Mouse (Mus musculus) lung, postnatal 0 days (tissue): ENCODE data around the gene Ankmy1. TPM values are rescaled to one million over a fixed set of nuclear protein-coding genes. Genes with fewer than 3 reads are reported as not detected.

Source experiments
- ATAC-seq: fragments of 200-750 bp; cut with Nextera tagmentation; 2 replicates; pipeline ENCODE4 v1.8.0; 2017; ENCODE audit warnings: moderate library complexity
- DNase-seq: peaks from one replicate; pipeline ENCODE4 v3.0.0-alpha.2; 2016; ENCODE audit warnings: low spot score
- H3K27ac ChIP-seq: fragments of 300-500 bp; sonication (generic); 2 replicates; pipeline ENCODE4 v1.5.1; 2014; ENCODE audit warnings: antibody characterized with exemption, mild to moderate bottlenecking, low read length, mixed read lengths
- H3K27me3 ChIP-seq: fragments of 300-500 bp; sonication (generic); replicated peaks from 2 replicates; pipeline ENCODE4 v1.6.1; 2014; ENCODE audit warnings: low read length, mixed read lengths; ENCODE audit not compliant: insufficient read depth
- H3K36me3 ChIP-seq: fragments of 300-500 bp; sonication (generic); 2 replicates; pipeline ENCODE4 v1.6.1; 2014; ENCODE audit warnings: low read length, mixed read lengths; ENCODE audit not compliant: insufficient read depth
- H3K4me1 ChIP-seq: fragments of 300-500 bp; sonication (generic); 2 replicates; pipeline ENCODE4 v1.6.1; 2014; ENCODE audit warnings: antibody characterized with exemption, low read depth, low read length, mixed read lengths; ENCODE audit not compliant: insufficient read depth
- H3K4me2 ChIP-seq: fragments of 300-500 bp; sonication (generic); replicated peaks from 2 replicates; pipeline ENCODE4 v1.6.1; 2014; ENCODE audit warnings: low read depth, mild to moderate bottlenecking, low read length, moderate library complexity, mixed read lengths
- H3K4me3 ChIP-seq: fragments of 300-500 bp; sonication (generic); 2 replicates; pipeline ENCODE4 v1.5.1; 2014; ENCODE audit warnings: low read depth, low read length
- H3K9ac ChIP-seq: fragments of 300-500 bp; sonication (generic); replicated peaks from 2 replicates; pipeline ENCODE4 v1.6.1; 2014; ENCODE audit warnings: low read depth, mild to moderate bottlenecking
- H3K9me3 ChIP-seq: fragments of 300-500 bp; sonication (generic); 2 replicates; pipeline ENCODE4 v1.6.1; 2016; ENCODE audit warnings: low read length, mixed read lengths
- CTCF ChIP-seq: IDR thresholded peaks from 2 replicates; pipeline ENCODE4 v1.5.1; 2016; ENCODE audit warnings: antibody characterized with exemption, mild to moderate bottlenecking
- EP300 ChIP-seq: IDR thresholded peaks from 2 replicates; pipeline ENCODE4 v1.6.1; 2016; ENCODE audit warnings: antibody characterized with exemption, mild to moderate bottlenecking, control low read depth
- WGBS: fragments of 180-500 bp; shearing (Covaris S2); extraction: QIAGEN DNeasy Blood & Tissue Kit; methylation state at CpG from one replicate; pipeline ENCODE4 v1.1.7; 2014; 5-methylcytosine and 5-hydroxymethylcytosine counted together
- polyA plus RNA-seq: library from polyadenylated mRNA; unstranded; fragments of >200 nt; fragmentation: Nextera tagmentation; extraction: Ambion mirVana; gene quantifications from 2 replicates; pipeline ENCODE4 v1.2.1, GENCODE M21; 2015

Gene Ankmy1
- polyA plus RNA-seq, 1 experiment from 2014 or later, result 0.57 TPM

DNA sequence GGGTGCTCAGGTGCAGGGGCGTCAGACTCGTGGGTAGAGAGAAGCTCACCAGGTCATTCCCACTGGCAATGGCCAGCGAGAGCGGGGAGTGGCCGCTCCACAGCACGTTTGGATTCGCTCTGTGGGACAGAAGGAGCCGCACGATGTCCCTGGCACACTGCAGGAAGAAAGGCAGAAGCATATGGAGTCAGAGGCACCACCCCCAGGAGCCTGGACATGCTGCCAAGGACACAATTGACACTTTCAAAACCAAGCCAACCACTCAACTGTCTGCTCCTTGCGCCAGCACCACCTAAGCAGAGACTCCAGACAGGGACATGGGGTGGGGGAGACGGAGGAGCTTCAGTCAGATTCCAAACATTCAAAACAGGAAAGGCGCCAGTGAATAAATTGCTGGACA lies 23.4 kb downstream of the Ankmy1 start:
- H3K4me2 ChIP-seq, result no peak overlapping the region
- H3K4me3 ChIP-seq, result no peak overlapping the region
- TF ChIP-seq EP300 (no peak), CTCF (no peak)
- no peaks in the 10 kb centered on the region for H3K9me3 ChIP-seq
- H3K4me1 ChIP-seq, result no peaks in the 10 kb centered on the region
- ATAC-seq (peak; percentile 37), DNase-seq (no peak)
- no peaks in the 10 kb centered on the region for H3K27me3 ChIP-seq
- H3K9ac ChIP-seq, result no peak overlapping the region
- WGBS, result 70% methylated on average over 12 of the region's 12 CpGs
- H3K27ac ChIP-seq, result no peak overlapping the region
- H3K36me3 ChIP-seq, result no peaks in the 10 kb centered on the region

DNA sequence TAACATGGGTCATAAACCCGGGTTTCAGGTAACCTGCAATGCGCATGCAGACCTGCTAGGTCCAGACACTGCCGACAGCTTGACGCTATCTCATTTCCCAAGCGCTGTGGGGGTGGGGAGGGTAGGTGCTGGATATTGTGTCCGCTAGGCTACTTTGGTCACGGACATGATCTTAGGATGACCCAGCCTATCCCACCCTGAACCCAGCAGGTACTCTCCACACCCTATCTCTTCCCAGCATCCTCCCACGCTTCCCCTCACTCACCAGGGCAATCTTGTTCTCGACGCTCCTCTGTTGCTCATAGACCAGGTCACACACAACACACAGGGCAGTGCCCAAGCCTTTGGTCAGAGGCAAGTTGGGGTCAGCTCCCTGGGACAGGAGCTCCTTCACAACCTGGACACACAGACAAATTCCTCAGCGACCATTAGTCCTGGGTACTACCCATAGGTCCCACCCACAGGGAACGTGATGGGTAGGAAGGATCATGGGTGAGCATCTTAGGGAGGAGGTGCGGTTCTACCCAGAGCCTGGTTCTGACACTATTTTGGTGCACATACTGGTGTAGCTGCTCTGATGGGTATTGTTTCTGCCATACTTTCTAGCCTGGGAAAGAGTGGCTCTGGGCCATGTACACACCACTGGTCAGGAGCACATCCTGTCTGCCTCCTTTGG lies 24.5 kb downstream of the Ankmy1 start:
- TF ChIP-seq CTCF (no peak), EP300 (no peak)
- no peak for ATAC-seq
- Histone ChIP-seq H3K27me3 (no peaks in the 10 kb centered on the region), H3K4me2 (no peak overlapping the region), H3K4me1 (no peaks in the 10 kb centered on the region), H3K27ac (no peak overlapping the region), H3K9me3 (no peaks in the 10 kb centered on the region), H3K9ac (no peak overlapping the region), H3K4me3 (no peak overlapping the region), H3K36me3 (no peaks in the 10 kb centered on the region)
- DNase-seq, result no peak
- 83% methylated on average over 13 of the region's 13 CpGs for WGBS

DNA sequence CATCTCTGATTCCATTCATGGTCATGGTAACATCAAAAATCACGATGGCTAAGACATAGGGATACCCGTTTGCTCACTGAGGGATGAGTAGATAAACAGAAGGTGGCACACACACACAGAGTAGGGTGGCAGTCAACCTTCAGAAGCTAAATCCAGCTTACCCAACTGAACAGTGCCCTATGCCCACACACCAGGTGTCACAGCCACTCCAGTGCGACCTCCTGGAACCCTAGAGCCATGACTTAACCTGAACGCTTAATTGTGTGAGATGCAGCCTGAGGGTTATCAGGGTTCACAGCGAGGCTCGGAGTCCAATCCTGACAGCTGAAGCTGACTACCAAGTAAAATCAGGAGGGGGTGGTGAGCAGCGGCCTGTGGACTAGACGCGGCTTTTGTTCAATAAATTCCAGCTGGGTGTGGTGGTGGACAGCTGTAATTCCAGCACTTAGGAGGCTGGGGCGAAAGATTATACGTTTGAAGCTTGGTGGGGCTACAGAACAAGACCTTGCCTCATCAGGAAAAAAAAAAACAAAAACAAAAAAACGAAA lies 25.2 kb downstream of the Ankmy1 start:
- ATAC-seq (no peak), DNase-seq (no peak)
- TF ChIP-seq EP300 (no peak), CTCF (no peak)
- Histone ChIP-seq H3K9me3 (no peaks in the 10 kb centered on the region), H3K4me3 (no peak overlapping the region), H3K9ac (no peak overlapping the region), H3K4me2 (no peak overlapping the region), H3K36me3 (no peaks in the 10 kb centered on the region), H3K4me1 (no peaks in the 10 kb centered on the region), H3K27me3 (no peaks in the 10 kb centered on the region), H3K27ac (no peak overlapping the region)
- WGBS, result 63% methylated on average over 12 of the region's 12 CpGs

DNA sequence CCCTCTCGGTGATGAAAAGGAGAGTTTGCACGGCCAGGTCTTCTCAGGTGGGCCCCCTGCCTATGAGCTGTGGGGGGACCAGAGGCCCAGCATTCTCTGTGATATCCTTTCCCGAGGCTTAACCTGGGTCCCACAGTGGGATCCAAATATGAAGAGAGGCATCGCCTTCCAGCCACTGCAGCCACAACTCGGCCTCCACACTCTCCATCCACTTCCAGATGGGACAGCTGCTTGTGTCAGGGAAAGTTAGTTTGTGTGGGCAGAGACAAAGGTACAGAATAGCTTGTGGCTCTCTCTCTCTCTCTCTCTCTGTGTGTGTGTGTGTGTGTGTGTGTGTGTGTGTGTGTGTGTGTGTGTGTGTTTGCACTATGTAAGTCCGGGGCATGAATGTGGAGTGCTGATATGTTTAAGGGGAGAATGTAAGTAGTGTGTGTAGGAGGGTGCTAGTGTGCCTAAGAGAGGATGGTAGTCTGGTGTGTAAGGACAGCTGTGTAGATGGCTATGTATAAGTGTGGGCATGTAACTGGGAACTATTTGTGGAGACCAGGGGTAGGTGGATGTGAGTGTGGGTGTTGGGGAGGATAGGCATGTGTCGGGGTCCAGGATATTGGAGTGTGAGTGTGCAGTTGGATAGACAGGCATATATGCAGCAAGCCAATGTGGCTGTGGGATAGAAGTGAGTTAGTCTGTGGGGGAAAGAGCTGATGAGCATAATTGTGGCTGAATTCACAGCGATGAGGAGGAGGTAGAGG lies 27.2 kb downstream of the Ankmy1 start:
- Histone ChIP-seq H3K4me1 (no peaks in the 10 kb centered on the region), H3K9me3 (no peaks in the 10 kb centered on the region), H3K4me3 (no peak overlapping the region), H3K36me3 (no peaks in the 10 kb centered on the region), H3K27ac (no peak overlapping the region), H3K9ac (no peak overlapping the region), H3K4me2 (no peak overlapping the region), H3K27me3 (no peaks in the 10 kb centered on the region)
- whole genome bisulfite sequencing, result 62% methylated on average over 8 of the region's 8 CpGs
- no peak for ATAC-seq
- no peak for DNase-seq
- TF ChIP-seq CTCF (no peak), EP300 (no peak)

DNA sequence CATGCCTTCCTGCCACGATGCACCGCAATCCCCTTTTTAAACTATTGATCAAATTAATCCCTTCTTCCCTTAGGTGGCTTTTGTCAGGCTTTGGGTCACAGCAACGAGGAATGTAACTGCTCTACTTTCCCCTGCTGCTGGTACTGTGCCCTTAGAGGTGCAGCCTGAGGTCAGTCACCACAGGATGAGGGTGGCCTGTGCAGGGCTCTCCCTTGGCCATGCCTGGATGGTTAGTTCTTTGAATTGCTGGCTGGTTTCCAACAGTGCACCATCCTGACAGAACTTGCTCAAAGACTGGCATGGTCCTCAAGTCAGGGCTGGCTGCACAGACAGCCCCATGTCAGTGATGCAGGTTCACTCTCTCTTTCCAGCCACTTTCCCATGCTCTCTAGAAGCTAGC lies 28.7 kb downstream of the Ankmy1 start:
- Histone ChIP-seq H3K4me3 (no peak overlapping the region), H3K4me2 (no peak overlapping the region), H3K27me3 (no peaks in the 10 kb centered on the region), H3K9me3 (no peaks in the 10 kb centered on the region), H3K9ac (no peak overlapping the region), H3K27ac (no peak overlapping the region), H3K36me3 (no peaks in the 10 kb centered on the region), H3K4me1 (no peaks in the 10 kb centered on the region)
- 82% methylated on average over 3 of the region's 3 CpGs for WGBS
- ATAC-seq, result no peak
- DNase-seq, result no peak
- no peak for TF ChIP-seq EP300
- no peak for TF ChIP-seq CTCF

DNA sequence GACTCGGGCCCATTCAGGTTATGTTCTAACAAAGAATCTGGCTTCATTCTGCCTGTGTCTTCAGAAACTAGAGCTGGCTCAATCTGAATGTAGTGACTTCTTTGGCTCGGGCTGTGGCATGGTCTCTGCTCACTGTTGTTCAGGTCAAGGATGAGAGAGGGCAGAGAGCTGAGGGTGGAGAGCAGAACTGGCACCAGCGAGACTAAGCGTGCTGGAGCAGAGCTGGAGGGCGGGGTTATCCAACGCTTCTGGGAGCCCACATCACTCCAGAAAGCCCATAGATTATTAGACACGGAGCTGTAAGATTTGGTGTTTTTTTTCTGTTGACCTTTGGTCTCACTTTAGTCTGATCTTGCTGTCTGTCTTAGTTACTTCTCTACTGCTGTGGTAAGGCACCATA lies 30.0 kb downstream of the Ankmy1 start:
- Histone ChIP-seq H3K4me2 (no peak overlapping the region), H3K27ac (no peak overlapping the region), H3K4me1 (no peaks in the 10 kb centered on the region), H3K9me3 (no peaks in the 10 kb centered on the region), H3K9ac (no peak overlapping the region), H3K4me3 (no peak overlapping the region), H3K36me3 (no peaks in the 10 kb centered on the region), H3K27me3 (no peaks in the 10 kb centered on the region)
- DNase-seq (no peak), ATAC-seq (no peak)
- TF ChIP-seq EP300, result no peak
- WGBS, result 81% methylated on average over 7 of the region's 7 CpGs
